Mouse (Mus musculus) spleen, adult 10 weeks (tissue): ENCODE results near the gene Adam26a. TPM values are rescaled to one million over a fixed set of nuclear protein-coding genes. Genes with fewer than 3 reads are reported as not detected.

Source experiments
- polyA plus RNA-seq: library from polyadenylated mRNA; stranded (reverse); fragments of 350-450 nt; fragmentation: Illumina TruSeq; extraction: RNeasy Lipid Tissue Mini Kit (QIAGEN cat#74804); gene quantifications from one replicate; pipeline ENCODE4 v1.2.3, GENCODE M21; 2015; ENCODE audit warnings: low replicate concordance; ENCODE audit not compliant: insufficient read depth

Adam26a gene
- not detected for polyA plus RNA-seq

GRCm38 (mm10) chr8:43576607-43577006, at the start of gene Adam26a:
Gene Adam26a (minus strand): TSS chr8:43576707.

DNA sequence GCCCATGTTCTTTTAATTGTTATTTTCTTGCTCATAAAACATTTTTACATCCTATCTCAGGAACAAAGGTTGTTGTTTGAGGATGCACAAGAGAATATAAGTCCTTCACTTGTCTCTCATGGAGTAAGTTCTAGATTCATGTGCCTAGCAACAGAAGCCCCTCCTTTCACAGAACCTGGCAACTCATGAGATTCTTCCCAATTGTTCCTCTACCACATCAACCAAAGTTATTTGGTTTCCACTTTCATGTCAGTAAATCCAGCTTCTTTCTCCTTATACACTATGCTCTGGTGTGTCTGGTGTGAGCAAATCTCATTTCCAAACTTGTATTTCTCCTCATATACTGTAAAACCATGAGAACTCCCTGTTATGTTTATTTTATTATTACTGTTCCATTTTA, 48.5 kb downstream of the Adam26a start, which contains the start of gene Adam26b:
TSS of gene Adam26b (minus strand) at position 101 of the 400 bp plus-strand sequence.

Other genes starting within 250 kb of the Adam26a start
- gene Adam26b, start 48.6 kb downstream of the Adam26a start, polyA plus RNA-seq: not detected
- not detected for gene Gm5346, start 50.6 kb upstream of the Adam26a start, polyA plus RNA-seq
- gene Adam34, start 133.3 kb upstream of the Adam26a start, polyA plus RNA-seq: not detected